Comparison of ENCODE assay signal across 7 mouse cellular contexts in the genomic region with DNA sequence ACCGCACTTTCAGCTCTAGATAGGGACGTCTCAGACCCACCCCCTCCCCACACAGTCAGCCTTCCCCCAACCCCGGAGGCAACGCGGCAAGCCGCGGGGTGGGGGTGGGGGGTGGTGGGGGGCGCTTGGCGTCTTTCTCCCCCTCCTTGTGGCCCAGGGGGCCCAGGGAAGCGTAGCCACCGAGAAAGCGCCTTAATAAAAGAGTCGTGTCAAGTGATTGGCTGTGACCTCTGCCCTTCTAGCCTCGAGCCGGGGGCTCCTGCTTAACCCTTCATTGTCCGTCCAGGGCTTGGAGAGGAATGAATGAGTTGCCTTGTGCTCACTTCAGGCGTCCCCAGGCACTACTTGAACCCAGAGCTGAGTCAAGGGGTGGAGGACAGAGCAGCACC. TPM values are rescaled to one million over a fixed set of nuclear protein-coding genes. Genes with fewer than 3 reads are reported as not detected.
DNase-seq lines count a peak whose midpoint lies in the region; ATAC-seq and TF ChIP-seq lines count a peak whose summit lies in the region.

No protein-coding gene starts in this region.

- H3K9me3 ChIP-seq in E14TG2a.4 (ENCODE audit: low read length) (no peaks in the 10 kb centered on the region), ES-E14 (ENCODE audit: control insufficient read depth, insufficient read depth, low read depth, low read length) (no peaks in the 10 kb centered on the region)
- H3K9me3 ChIP-seq in hindbrain, embryonic 11.5 days (ENCODE audit: control insufficient read depth, low read length), result no peaks in the 10 kb centered on the region
- no peaks in the 10 kb centered on the region for H3K9me3 ChIP-seq in midbrain, embryonic 11.5 days (ENCODE audit: control insufficient read depth, low read length)

- TF ChIP-seq CTCF in E14TG2a.4 (conservative IDR thresholded peaks at IDR 0.05; ENCODE audit: low read length), result no peak
- no peak for TF ChIP-seq CTCF in cerebellum, adult 2 months (IDR thresholded peaks at IDR 0.05; ENCODE audit: borderline replicate concordance, insufficient read depth, low read depth, low read length)

- H3K36me3 ChIP-seq in E14TG2a.4 (ENCODE audit: insufficient read depth, low read length) (peaks cover 30% of the 10 kb centered on the region), ES-E14 (ENCODE audit: control insufficient read depth, insufficient read depth, low read length, poor library complexity, severe bottlenecking) (0 out of 2 replicates have a peak, but pooled peaks cover 4% of the 10 kb centered on the region)
- no peaks in the 10 kb centered on the region for H3K36me3 ChIP-seq in hindbrain, embryonic 11.5 days (ENCODE audit: control insufficient read depth, insufficient read depth, low read length)
- no peaks in the 10 kb centered on the region for H3K36me3 ChIP-seq in midbrain, embryonic 11.5 days (ENCODE audit: control insufficient read depth, insufficient read depth, low read length)

- peaks cover 74% of the 10 kb centered on the region for H3K27me3 ChIP-seq in E14TG2a.4 (ENCODE audit: insufficient read depth, low read length)
- H3K27me3 ChIP-seq in hindbrain, embryonic 11.5 days (ENCODE audit: control insufficient read depth, insufficient read depth, low read length), result no peaks in the 10 kb centered on the region
- H3K27me3 ChIP-seq in midbrain, embryonic 11.5 days (ENCODE audit: control insufficient read depth, insufficient read depth, low read length), result no peaks in the 10 kb centered on the region
- peaks cover 7% of the 10 kb centered on the region; the same call in 1 of the 2 replicates for H3K27me3 ChIP-seq in cerebellum, adult 2 months (ENCODE audit: control insufficient read depth, insufficient read depth, low read length)

- H3K4me3 ChIP-seq in E14TG2a.4 (replicated peaks; ENCODE audit: low read length) (peak overlapping the region; percentile 60), ES-E14 (ENCODE audit: insufficient read depth in 1 of 2, low read depth in 1 of 2, low read length in 2 of 2, poor library complexity in 1 of 2, severe bottlenecking in 1 of 2) (peak overlapping the region; percentile 33 to 45; a peak in 3 of 4 replicates)
- H3K4me3 ChIP-seq in hindbrain, embryonic 11.5 days (ENCODE audit: low read depth, low read length), result peak overlapping the region; percentile 57
- H3K4me3 ChIP-seq in midbrain, embryonic 11.5 days (ENCODE audit: low read depth, low read length), result peak overlapping the region; percentile 56
- H3K4me3 ChIP-seq in cerebellum, adult 2 months (replicated peaks; ENCODE audit: insufficient read depth, low read depth, low read length), result no peak overlapping the region

- no peak for DNase-seq in ES-E14 (ENCODE audit: low read depth, low spot score)
- DNase-seq in hindbrain, embryonic 11.5 days (ENCODE audit: low spot score), result peak; percentile 84
- DNase-seq in midbrain, embryonic 11.5 days (ENCODE audit: low spot score, missing footprints), result peak; percentile 96
- DNase-seq in cerebellum, postnatal 14 days, result no peak
- no peak for DNase-seq in cerebellum, adult 2 months

- TF ChIP-seq POLR2A in cerebellum, adult 2 months (IDR thresholded peaks at IDR 0.05; ENCODE audit: borderline replicate concordance, insufficient read depth, low read length), result no peak

- in situ Hi-C loops in ES-E14 (cut with MboI; ENCODE audit: low sequenced_read_pairs in 2 of 2, unreplicated experiment in 2 of 2), result no loop called here

- H3K4me2 ChIP-seq in hindbrain, embryonic 11.5 days (replicated peaks; ENCODE audit: low read depth, low read length), result peak overlapping the region; percentile 86
- peak overlapping the region; percentile 83 for H3K4me2 ChIP-seq in midbrain, embryonic 11.5 days

- peaks cover 91% of the 10 kb centered on the region for H3K4me1 ChIP-seq in E14TG2a.4 (replicated peaks; ENCODE audit: low read depth, low read length)
- H3K4me1 ChIP-seq in ES-E14 (ENCODE audit: control insufficient read depth in 2 of 2, insufficient read depth in 2 of 2, low read length in 2 of 2, poor library complexity in 1 of 2), result peaks cover 8 to 54% of the 10 kb centered on the region in 2 experiments
- peaks cover 40% of the 10 kb centered on the region for H3K4me1 ChIP-seq in hindbrain, embryonic 11.5 days (replicated peaks; ENCODE audit: control insufficient read depth, insufficient read depth, low read length)
- peaks cover 81% of the 10 kb centered on the region for H3K4me1 ChIP-seq in midbrain, embryonic 11.5 days (ENCODE audit: control insufficient read depth, insufficient read depth, low read length)
- no peaks in the 10 kb centered on the region; the same call in 1 of the 2 replicates for H3K4me1 ChIP-seq in cerebellum, adult 2 months (ENCODE audit: control insufficient read depth, insufficient read depth, low read length)

- 1% methylated on average over 17 of the region's 17 CpGs for WGBS in hindbrain, embryonic 11.5 days
- WGBS in midbrain, embryonic 11.5 days, result 1% methylated on average over 13 of the region's 17 CpGs
- 1% methylated on average over 17 of the region's 17 CpGs for WGBS in cerebellum, adult 2 months

- H3K27ac ChIP-seq in ES-E14 (ENCODE audit: insufficient read depth, low read depth, low read length, poor library complexity, severe bottlenecking), result no peak overlapping the region
- H3K27ac ChIP-seq in hindbrain, embryonic 11.5 days (ENCODE audit: low read depth, low read length), result peak overlapping the region; percentile 91
- H3K27ac ChIP-seq in midbrain, embryonic 11.5 days (ENCODE audit: low read depth, low read length), result peak overlapping the region; percentile 90
- no peak overlapping the region for H3K27ac ChIP-seq in cerebellum, adult 2 months (ENCODE audit: insufficient read depth, low read length)

- ATAC-seq in hindbrain, embryonic 11.5 days (ENCODE audit: low FRiP score), result peak; percentile 51
- peak; percentile 50 for ATAC-seq in midbrain, embryonic 11.5 days (ENCODE audit: low FRiP score)
- ATAC-seq in erythroblast, adult 5-6 weeks (replicated peaks; ENCODE audit: low FRiP score, poor library complexity, severe bottlenecking), result no peak

- H3K9ac ChIP-seq in ES-E14 (ENCODE audit: insufficient read depth, low read depth, low read length, poor library complexity, severe bottlenecking), result no peak overlapping the region
- H3K9ac ChIP-seq in hindbrain, embryonic 11.5 days (ENCODE audit: low read depth, low read length), result peak overlapping the region; percentile 73
- peak overlapping the region; percentile 80 for H3K9ac ChIP-seq in midbrain, embryonic 11.5 days (ENCODE audit: low read length)

TF ChIP-seq in ES-E14, 5 proteins besides CTCF, POLR2A, EP300 and RAD21:
- no peak for TF ChIP-seq ZNF384 (IDR thresholded peaks at IDR 0.05; ENCODE audit: low read depth, low read length)
- TF ChIP-seq ZC3H11A (IDR thresholded peaks at IDR 0.05; ENCODE audit: borderline replicate concordance, low read depth, low read length), result no peak
- no peak for TF ChIP-seq MAFK (IDR thresholded peaks at IDR 0.05; ENCODE audit: insufficient read depth, low read depth, low read length)
- no peak for TF ChIP-seq CHD2 (IDR thresholded peaks at IDR 0.05; ENCODE audit: low read depth, low read length)
- no peak for TF ChIP-seq HCFC1 (IDR thresholded peaks at IDR 0.05; ENCODE audit: borderline replicate concordance, insufficient read depth, low read length)

RNA-seq across cellular contexts. Expression of a gene that starts 0.7 kb away (rescaled TPM):
- total RNA-seq in ES-E14 (2012; rRNA removed), result 9.4 and 19.7 TPM in 2 replicates
- 738 and 794 TPM in 2 replicates for polyA plus RNA-seq in hindbrain, embryonic 11.5 days (2014; fragmentation: Nextera tagmentation; extraction: Ambion mirVana)
- 539 and 540 TPM in 2 replicates for polyA plus RNA-seq in midbrain, embryonic 11.5 days (2014; fragmentation: Nextera tagmentation; extraction: Ambion mirVana)
- polyA plus RNA-seq in cerebellum, adult 2 months (2012; rRNA removed), result 3.5 and 5.0 TPM in 2 replicates
- total RNA-seq in erythroblast, adult 5-6 weeks (2015; ENCODE audit: low replicate concordance), result not detected in 2 replicates
- not detected in 2 replicates for total RNA-seq in erythroblast, adult 5-6 weeks (2017; ENCODE audit: low replicate concordance)

RNA-seq across cellular contexts. Expression of a gene that starts 17.3 kb away (rescaled TPM):
- 22.0 and 25.5 TPM in 2 replicates for total RNA-seq in ES-E14 (2012; rRNA removed)
- 13.7 and 17.9 TPM in 2 replicates for polyA plus RNA-seq in hindbrain, embryonic 11.5 days (2014; fragmentation: Nextera tagmentation; extraction: Ambion mirVana)
- 14.6 and 17.0 TPM in 2 replicates for polyA plus RNA-seq in midbrain, embryonic 11.5 days (2014; fragmentation: Nextera tagmentation; extraction: Ambion mirVana)
- polyA plus RNA-seq in cerebellum, adult 2 months (2012; rRNA removed), result 46.8 and 49.5 TPM in 2 replicates
- total RNA-seq in erythroblast, adult 5-6 weeks (2015; ENCODE audit: low replicate concordance), result 0.58 and 1.7 TPM in 2 replicates
- 2.4 and 3.2 TPM in 2 replicates for total RNA-seq in erythroblast, adult 5-6 weeks (2017; ENCODE audit: low replicate concordance)

RNA-seq across cellular contexts. Expression of a gene that starts 17.7 kb away (rescaled TPM):
- total RNA-seq in ES-E14 (2012; rRNA removed), result 33.6 and 40.1 TPM in 2 replicates
- 42.5 and 55.2 TPM in 2 replicates for polyA plus RNA-seq in hindbrain, embryonic 11.5 days (2014; fragmentation: Nextera tagmentation; extraction: Ambion mirVana)
- polyA plus RNA-seq in midbrain, embryonic 11.5 days (2014; fragmentation: Nextera tagmentation; extraction: Ambion mirVana), result 53.9 and 54.8 TPM in 2 replicates
- polyA plus RNA-seq in cerebellum, adult 2 months (2012; rRNA removed), result 15.2 and 15.9 TPM in 2 replicates
- total RNA-seq in erythroblast, adult 5-6 weeks (2015; ENCODE audit: low replicate concordance), result 8.6 and 10.7 TPM in 2 replicates
- 5.6 and 11.6 TPM in 2 replicates for total RNA-seq in erythroblast, adult 5-6 weeks (2017; ENCODE audit: low replicate concordance)

RNA-seq across cellular contexts. Expression of a gene that starts 23.1 kb away (rescaled TPM):
- total RNA-seq in ES-E14 (2012; rRNA removed), result 22.3 and 29.4 TPM in 2 replicates
- polyA plus RNA-seq in hindbrain, embryonic 11.5 days (2014; fragmentation: Nextera tagmentation; extraction: Ambion mirVana), result 71.6 and 87.9 TPM in 2 replicates
- 70.3 and 85.4 TPM in 2 replicates for polyA plus RNA-seq in midbrain, embryonic 11.5 days (2014; fragmentation: Nextera tagmentation; extraction: Ambion mirVana)
- 2.7 and 3.4 TPM in 2 replicates for polyA plus RNA-seq in cerebellum, adult 2 months (2012; rRNA removed)
- not detected in 2 replicates for total RNA-seq in erythroblast, adult 5-6 weeks (2015; ENCODE audit: low replicate concordance)
- 0.42 TPM in 1 of 2 replicates, not detected in the other for total RNA-seq in erythroblast, adult 5-6 weeks (2017; ENCODE audit: low replicate concordance)

RNA-seq across cellular contexts. Expression of a gene that starts 28.5 kb away (rescaled TPM):
- 154 and 162 TPM in 2 replicates for total RNA-seq in ES-E14 (2012; rRNA removed)
- polyA plus RNA-seq in hindbrain, embryonic 11.5 days (2014; fragmentation: Nextera tagmentation; extraction: Ambion mirVana), result 78.4 and 83.6 TPM in 2 replicates
- 73.9 and 84.5 TPM in 2 replicates for polyA plus RNA-seq in midbrain, embryonic 11.5 days (2014; fragmentation: Nextera tagmentation; extraction: Ambion mirVana)
- 83.9 and 84.9 TPM in 2 replicates for polyA plus RNA-seq in cerebellum, adult 2 months (2012; rRNA removed)
- 24.0 and 39.1 TPM in 2 replicates for total RNA-seq in erythroblast, adult 5-6 weeks (2015; ENCODE audit: low replicate concordance)
- 16.0 and 23.0 TPM in 2 replicates for total RNA-seq in erythroblast, adult 5-6 weeks (2017; ENCODE audit: low replicate concordance)

Comparison
In these comparisons a context has a peak if more than half of its experiments do, and no peak if none do; other contexts are left out.
1. DNase-seq: peak in hindbrain, embryonic 11.5 days (single experiment) and midbrain, embryonic 11.5 days (single experiment); none in ES-E14 (single experiment), cerebellum, postnatal 14 days (0 of 2) and cerebellum, adult 2 months (0 of 2).
2. H3K27ac ChIP-seq: peak in hindbrain, embryonic 11.5 days (single experiment) and midbrain, embryonic 11.5 days (single experiment); none in ES-E14 (single experiment) and cerebellum, adult 2 months (single experiment).
3. RNA of a gene that starts 0.7 kb away (polyA plus RNA-seq): 738 to 794 TPM in hindbrain, embryonic 11.5 days and 539 to 540 TPM in midbrain, embryonic 11.5 days; 3.5 to 5.0 TPM in cerebellum, adult 2 months; every median in the first group is over 10 times any median in the second.